Mouse (Mus musculus) hematopoietic stem cell, adult 5-6 weeks (primary cell): ENCODE results near the gene Zbtb32. TPM values are rescaled to one million over a fixed set of nuclear protein-coding genes. Genes with fewer than 3 reads are reported as not detected.

ENCODE experiments used
- ATAC-seq, 2 experiments: fragments of 125-278 bp in 1 of 2; replicated peaks in 1 of 2; 2 replicates each; pipeline ENCODE4 v1.8.0; 2016 to 2017; ENCODE audit warnings: inconsistent platforms in 2 of 2, mild to moderate bottlenecking in 2 of 2, moderate number of reproducible peaks in 2 of 2, low read depth in 1 of 2, moderate TSS enrichment in 1 of 2; ENCODE audit not compliant: low FRiP score in 2 of 2, poor library complexity in 2 of 2, severe bottlenecking in 2 of 2, insufficient read depth in 1 of 2, low TSS enrichment in 1 of 2
- total RNA-seq: library from RNA; stranded (forward); fragments of 172-1452, 232-1000 nt; gene quantifications from 2 replicates; pipeline ENCODE4 v1.2.3, GENCODE M21; 2017

The Zbtb32 gene
- total RNA-seq, 1 experiment from 2014 or later = not detected

DNA sequence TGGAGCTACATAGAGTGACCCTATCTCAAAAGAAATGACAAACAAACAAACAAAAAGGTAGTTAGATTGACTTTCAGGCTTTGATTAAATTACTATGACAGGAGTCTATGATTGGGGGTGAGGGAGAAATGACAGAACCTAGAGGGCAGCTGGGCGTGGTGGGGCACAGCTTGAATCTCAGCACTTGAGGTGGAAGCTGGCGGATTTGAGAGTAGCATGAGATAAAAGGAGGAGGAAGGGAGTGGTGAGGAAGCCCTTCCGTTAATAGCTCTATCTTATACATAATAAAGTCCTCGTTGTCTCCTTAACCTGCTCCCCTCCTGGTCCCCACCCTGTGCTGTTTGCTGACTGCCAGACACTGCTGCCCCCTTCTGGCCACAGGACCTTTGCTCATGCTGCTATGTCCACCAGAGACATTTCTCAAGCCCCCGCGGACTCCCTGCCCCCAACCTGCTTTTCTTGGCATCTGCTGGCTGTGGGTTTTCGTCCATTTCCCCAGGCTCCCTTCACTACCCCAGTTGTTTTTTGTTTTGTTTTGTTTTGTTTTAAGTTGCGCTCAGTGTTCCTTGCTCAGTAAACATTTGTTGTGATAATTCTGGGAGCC lies 9.1 kb upstream of the Zbtb32 start:
- ATAC-seq = peak; percentile 56 to 84; a peak in 3 of 4 replicates

- ATAC-seq = no peak
Observed at GRCm38 (mm10) chr7:30604944-30605343, 6.2 kb upstream of the Zbtb32 start.

DNA sequence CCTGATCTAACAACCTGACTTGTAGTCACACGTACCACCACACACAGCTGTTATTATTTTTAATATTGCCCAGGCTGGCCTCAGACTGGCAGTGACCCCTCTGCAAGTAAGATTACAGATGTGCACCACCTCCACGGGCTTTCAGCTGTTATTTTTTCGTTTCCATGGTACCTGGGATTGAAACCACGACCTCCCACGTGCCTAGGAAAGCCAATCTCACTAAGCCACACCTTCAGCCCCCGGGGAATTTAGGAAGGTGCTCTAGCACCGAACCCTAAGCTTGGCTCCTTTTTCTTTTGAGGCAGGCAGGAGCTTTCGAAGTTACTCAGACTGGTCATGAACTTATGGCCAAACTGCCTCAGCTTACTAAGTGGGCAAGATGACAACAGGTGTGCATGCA lies 5.7 kb upstream of the Zbtb32 start:
- no peak for ATAC-seq

DNA sequence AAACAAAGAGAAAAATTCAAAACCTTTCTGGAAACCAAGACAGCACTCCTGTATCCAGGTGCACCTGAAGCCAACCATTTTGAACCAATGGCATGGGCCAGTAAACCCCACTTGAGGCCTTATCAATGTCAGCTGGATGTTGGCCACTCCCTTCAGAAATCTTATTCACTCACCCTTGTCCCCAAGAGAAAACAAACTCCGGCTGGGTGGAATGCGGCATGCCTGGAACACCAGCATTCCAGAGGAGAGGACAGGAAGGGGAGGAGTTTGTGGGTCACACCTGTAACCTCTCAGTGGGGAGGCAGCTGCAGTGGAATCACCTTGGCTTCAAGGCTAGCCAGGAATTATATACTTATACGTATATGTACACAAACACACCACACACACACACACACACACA lies 3.9 kb upstream of the Zbtb32 start:
- no peak for ATAC-seq

- ATAC-seq = no peak
Observed at GRCm38 (mm10) chr7:30600651-30601050, 1.9 kb upstream of the Zbtb32 start.

DNA sequence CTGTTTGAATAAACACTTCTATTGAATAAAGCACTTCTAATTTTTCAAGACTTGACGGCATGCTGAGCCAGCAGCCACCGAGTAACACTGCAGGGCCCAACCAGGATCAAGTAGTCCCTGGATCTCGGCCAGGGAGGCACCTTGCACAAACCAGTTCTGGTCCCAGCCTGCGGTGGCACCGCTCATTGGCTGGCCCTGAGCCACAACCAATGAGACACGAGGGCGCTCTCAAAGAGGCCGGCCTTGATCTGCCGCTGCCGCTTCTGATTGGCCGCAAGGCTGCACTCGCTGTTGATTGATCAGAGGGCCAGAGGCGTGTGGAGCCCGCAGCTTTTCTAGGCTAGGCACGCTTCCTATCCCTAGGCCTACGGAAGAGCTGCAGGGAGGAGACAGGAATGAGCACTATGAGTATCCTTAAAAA lies 1.2 kb upstream of the Zbtb32 start:
- ATAC-seq = peak; percentile 99

DNA sequence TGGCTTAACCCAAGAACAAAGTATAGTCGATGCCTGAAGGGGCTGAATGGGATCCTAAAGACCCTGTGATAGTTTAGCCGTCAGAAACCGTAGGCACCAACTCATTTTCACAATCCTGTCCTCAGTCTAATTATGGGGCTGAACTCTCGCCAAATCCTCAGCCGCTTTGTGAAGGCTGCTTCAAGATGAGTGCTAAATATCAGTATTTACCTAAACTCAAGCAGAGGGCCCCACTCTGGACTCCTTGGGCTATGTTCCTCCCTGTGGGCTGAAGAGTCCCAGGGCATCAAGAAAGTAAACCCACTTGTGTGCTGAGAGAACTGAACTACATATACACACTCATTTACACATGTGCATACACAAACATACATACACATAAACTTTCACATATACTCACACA lies 1.9 kb downstream of the Zbtb32 start:
- no peak for ATAC-seq

DNA sequence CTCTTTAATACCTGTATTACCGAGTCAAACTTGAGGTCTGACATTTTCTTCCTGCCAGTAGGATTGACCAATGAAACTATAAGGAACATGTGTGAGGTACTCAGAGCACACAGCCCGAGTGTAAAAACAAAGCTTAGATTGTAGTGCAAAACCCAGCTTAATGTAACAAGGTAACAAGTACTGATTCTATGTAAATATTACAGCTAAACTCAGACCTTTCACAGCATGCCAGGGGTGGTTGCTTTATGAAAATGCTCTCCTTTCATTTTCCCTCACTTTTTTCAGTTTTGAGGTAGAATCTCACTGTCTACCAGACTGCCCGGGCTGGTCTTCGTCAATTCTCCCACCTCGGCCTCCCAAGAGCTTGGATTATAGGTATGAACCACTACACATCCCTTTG lies 2.6 kb downstream of the Zbtb32 start:
- no peak for ATAC-seq

DNA sequence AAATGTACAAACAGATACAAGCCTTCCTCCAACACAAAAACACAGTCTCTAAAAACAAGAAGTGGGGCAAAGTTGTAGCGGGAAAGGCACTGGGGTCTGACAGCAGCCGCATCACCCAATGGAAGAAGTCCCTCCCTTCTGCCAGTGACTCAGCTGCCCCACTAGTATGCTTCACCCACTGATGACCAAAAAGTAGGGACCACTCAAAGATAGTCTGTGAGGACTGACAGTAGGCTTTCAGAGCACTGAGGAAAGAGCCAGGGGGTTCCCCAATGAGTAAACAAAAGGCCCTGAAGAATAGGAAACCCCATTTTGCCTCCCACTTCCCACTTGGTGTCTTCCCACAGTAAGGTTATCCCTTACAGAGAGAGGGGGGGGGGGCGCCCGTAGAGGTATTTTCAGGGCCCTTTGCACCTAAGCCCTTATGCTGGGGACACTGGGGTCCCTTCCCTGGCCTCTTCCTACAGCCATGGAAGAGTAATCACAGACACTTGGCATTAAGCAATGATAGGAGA lies 4.1 kb downstream of the Zbtb32 start:
- no peak for ATAC-seq

DNA sequence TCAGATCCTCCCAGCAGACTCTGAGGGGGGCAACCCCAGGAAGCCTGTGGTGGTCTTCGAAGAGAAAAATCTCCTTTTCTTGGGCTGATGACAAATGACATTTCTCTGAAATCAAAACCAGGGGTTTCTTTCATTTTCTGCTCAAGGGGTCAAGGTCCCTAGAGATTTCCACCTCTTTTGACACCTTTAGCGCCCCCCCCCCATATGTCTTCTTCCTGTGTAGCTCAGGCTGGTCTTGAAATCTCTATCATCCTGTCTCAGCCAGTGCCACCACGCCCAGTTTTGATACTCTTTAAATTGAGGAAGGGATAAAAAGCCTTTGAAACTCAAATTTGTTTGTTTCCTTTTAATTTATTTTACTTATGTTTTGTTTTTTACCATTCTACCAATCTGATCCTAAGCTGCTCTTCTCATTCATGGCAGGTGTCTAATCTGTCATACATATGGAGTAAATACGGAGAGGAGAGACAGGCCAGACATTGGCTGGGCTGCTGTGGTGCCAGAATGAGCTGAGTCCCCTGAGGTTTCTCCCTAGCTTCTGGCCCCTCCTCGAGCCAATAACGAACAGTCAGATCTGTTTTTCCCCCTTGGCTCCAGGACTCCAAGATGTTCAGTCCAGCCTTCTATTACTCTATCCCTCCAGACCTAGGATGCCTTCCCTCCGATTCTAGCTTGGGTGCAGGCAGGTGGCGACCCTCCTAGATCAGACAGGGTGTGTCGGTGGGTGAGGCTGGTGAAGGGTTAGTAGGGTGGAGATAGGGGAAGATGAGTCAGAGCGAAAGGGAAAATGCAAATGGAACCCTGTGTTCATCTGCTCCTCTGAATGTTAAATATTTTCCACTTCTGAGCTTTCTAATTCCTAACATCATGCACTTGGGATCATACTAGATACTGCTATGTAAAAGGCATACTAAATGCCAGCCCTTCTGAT lies 4.9 kb downstream of the Zbtb32 start:
- ATAC-seq = no peak

GRCm38 (mm10) chr7:30592772-30593423 lies 5.8 kb downstream of the Zbtb32 start:
- no peak for ATAC-seq

GRCm38 (mm10) chr7:30591605-30591951 lies 7.1 kb downstream of the Zbtb32 start:
- ATAC-seq = no peak

- no peak for ATAC-seq
Observed at GRCm38 (mm10) chr7:30590927-30591604, 7.6 kb downstream of the Zbtb32 start.

- ATAC-seq = peak; percentile 57 to 58
Observed at GRCm38 (mm10) chr7:30589435-30590301, 9.0 kb downstream of the Zbtb32 start.

DNA sequence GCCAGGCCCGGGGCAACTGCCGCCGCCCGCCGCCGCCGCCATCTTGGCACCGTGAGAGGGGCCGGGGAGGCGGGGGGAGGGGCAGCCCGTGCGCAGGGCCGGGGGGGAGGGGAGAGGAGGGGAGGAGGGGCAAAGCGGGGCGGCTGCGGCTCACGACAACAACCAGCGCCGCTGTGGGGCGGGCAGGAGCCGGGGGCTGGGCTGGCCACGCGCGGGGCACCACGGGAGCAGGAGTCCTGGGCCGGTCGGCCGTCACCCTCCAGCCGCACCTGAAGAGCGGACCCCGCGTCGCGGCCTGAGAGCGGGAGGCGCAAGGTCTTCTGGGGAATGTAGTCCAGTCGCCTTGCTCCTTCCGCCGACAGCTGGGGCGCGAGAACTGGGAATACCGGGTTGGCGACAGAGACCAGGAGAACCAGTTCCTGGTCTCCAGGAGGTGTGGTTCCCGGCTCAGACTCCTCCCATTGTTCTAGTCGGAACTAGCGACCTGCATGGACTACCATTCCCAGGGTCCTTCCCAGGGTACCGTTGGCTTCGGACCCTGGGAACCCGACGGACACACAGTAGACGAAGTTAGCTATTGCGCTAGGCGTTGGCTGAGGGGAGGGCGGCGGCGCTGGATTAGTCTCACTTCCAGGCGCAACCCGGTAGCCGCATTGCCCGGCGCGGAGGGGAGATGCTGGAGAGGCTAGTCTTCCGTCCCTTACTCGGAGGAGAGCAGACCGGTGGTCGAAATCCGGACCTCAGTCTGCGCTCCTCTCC lies 9.9 kb downstream of the Zbtb32 start, which contains the start of gene Kmt2b:
Gene Kmt2b, minus strand, starts transcription at position 51 of the 759 bp plus-strand sequence.
- peak; percentile 84 for ATAC-seq
